Mouse (Mus musculus) CH12.LX (cell line): ENCODE results near the gene Zp3. TPM values are rescaled to one million over a fixed set of nuclear protein-coding genes. Genes with fewer than 3 reads are reported as not detected.
A peak's percentile ranks its signal among the peaks of the same experiment; 100 is the strongest.

Experiments
- DNase-seq: peaks from one replicate; pipeline ENCODE4 v3.0.0-alpha.2; 2013; ENCODE audit errors: extremely low read depth
- H3K27ac ChIP-seq: 2 replicates; pipeline ENCODE4 v1.5.1; 2012; ENCODE audit warnings: low read depth, mild to moderate bottlenecking, control low read depth, moderate library complexity; ENCODE audit not compliant: insufficient read depth
- H3K27me3 ChIP-seq: replicated peaks from 2 replicates; pipeline ENCODE3; 2012; ENCODE audit warnings: inconsistent platforms
- H3K36me3 ChIP-seq, 2 experiments: replicated peaks in 1 of 2; 2 replicates each; pipeline versions ENCODE3 to v1.6.1; 2012; ENCODE audit warnings: inconsistent platforms in 1 of 2, low read length in 1 of 2, mild to moderate bottlenecking in 1 of 2, mixed read lengths in 1 of 2, moderate library complexity in 1 of 2; ENCODE audit not compliant: control insufficient read depth in 1 of 2, insufficient read depth in 1 of 2
- H3K4me1 ChIP-seq, 2 experiments: 2 replicates each; pipeline ENCODE4 v1.6.1; 2012; ENCODE audit warnings: inconsistent platforms in 1 of 2, moderate library complexity in 1 of 2; ENCODE audit not compliant: insufficient read depth in 2 of 2, control insufficient read depth in 1 of 2
- H3K4me2 ChIP-seq: 2 replicates; pipeline ENCODE4 v1.6.1; 2012; ENCODE audit warnings: low read depth, mild to moderate bottlenecking, control low read depth; ENCODE audit not compliant: poor library complexity, insufficient read depth, severe bottlenecking
- H3K4me3 ChIP-seq, 3 experiments: fragments of 150-350 bp in 1 of 3; sonication (generic) in 1 of 3; replicated peaks in 1 of 3; 2 replicates each; pipeline versions ENCODE3 to v1.5.1; 2011 to 2012; ENCODE audit warnings: low read depth in 2 of 3, low read length in 2 of 3, mild to moderate bottlenecking in 2 of 3, moderate library complexity in 2 of 3, control low read depth in 1 of 3, improper control_type of control experiment in 1 of 3, inconsistent platforms in 1 of 3, mixed read lengths in 1 of 3; ENCODE audit not compliant: poor library complexity in 1 of 3
- H3K79me2 ChIP-seq: replicated peaks from 2 replicates; pipeline ENCODE4 v1.6.1; 2012; ENCODE audit warnings: mild to moderate bottlenecking, moderate library complexity; ENCODE audit not compliant: control insufficient read depth, poor library complexity, insufficient read depth, severe bottlenecking; ENCODE audit errors: extremely low read depth
- H3K9ac ChIP-seq: 2 replicates; pipeline ENCODE4 v1.6.1; 2012; ENCODE audit warnings: low read depth, mild to moderate bottlenecking, control low read depth, moderate library complexity; ENCODE audit not compliant: insufficient read depth
- H3K9me3 ChIP-seq: replicated peaks from 2 replicates; pipeline ENCODE3; 2012; ENCODE audit warnings: low read length, inconsistent platforms, mixed read lengths
- CTCF ChIP-seq, 2 experiments: IDR thresholded peaks in 1 of 2; conservative IDR thresholded peaks in 1 of 2; 2 replicates each; pipeline ENCODE4 v1.5.1; 2011 to 2012; ENCODE audit warnings: low read depth in 2 of 2, low read length in 2 of 2, improper control_type of control experiment in 1 of 2, inconsistent platforms in 1 of 2, mild to moderate bottlenecking in 1 of 2, moderate library complexity in 1 of 2
- E2F4 ChIP-seq: IDR thresholded peaks from 2 replicates; pipeline ENCODE4 v1.6.1; 2011; ENCODE audit warnings: low read depth, low read length, improper control_type of control experiment; ENCODE audit not compliant: insufficient replicate concordance
- ELF1 ChIP-seq: IDR thresholded peaks from 2 replicates; pipeline ENCODE4 v1.6.1; 2014; ENCODE audit warnings: low read depth, mild to moderate bottlenecking, inconsistent platforms, low read length, improper control_type of control experiment
- EP300 ChIP-seq: IDR thresholded peaks from 2 replicates; pipeline ENCODE4 v1.6.1; 2011; ENCODE audit warnings: low read length, improper control_type of control experiment
- HCFC1 ChIP-seq: IDR thresholded peaks from 2 replicates; pipeline ENCODE4 v1.6.1; 2012; ENCODE audit warnings: low read depth, mild to moderate bottlenecking, inconsistent platforms, low read length, improper control_type of control experiment
- IRF4 ChIP-seq: IDR thresholded peaks from 2 replicates; pipeline ENCODE4 v1.6.1; 2014; ENCODE audit warnings: low read depth, mild to moderate bottlenecking, inconsistent platforms, low read length, improper control_type of control experiment
- JUND ChIP-seq: conservative IDR thresholded peaks from 2 replicates; pipeline ENCODE4 v1.6.1; 2011; ENCODE audit warnings: low read depth, low read length, improper control_type of control experiment
- MEF2A ChIP-seq: IDR thresholded peaks from 2 replicates; pipeline ENCODE4 v1.6.1; 2014; ENCODE audit warnings: low read depth, mild to moderate bottlenecking, inconsistent platforms, low read length, improper control_type of control experiment, borderline replicate concordance
- NELFE ChIP-seq: IDR thresholded peaks from 2 replicates; pipeline ENCODE4 v1.6.1; 2011; ENCODE audit warnings: low read depth, low read length, improper control_type of control experiment
- PAX5 ChIP-seq: IDR thresholded peaks from 2 replicates; pipeline ENCODE4 v1.6.1; 2012; ENCODE audit warnings: low read length, inconsistent platforms, mixed read lengths
- RCOR1 ChIP-seq: conservative IDR thresholded peaks from 2 replicates; pipeline ENCODE4 v1.6.1; 2012; ENCODE audit warnings: low read depth, mild to moderate bottlenecking, inconsistent platforms, low read length, improper control_type of control experiment
- TBP ChIP-seq: conservative IDR thresholded peaks from 2 replicates; pipeline ENCODE4 v1.6.1; 2011; ENCODE audit warnings: low read depth, low read length, improper control_type of control experiment
- UBTF ChIP-seq: IDR thresholded peaks from 2 replicates; pipeline ENCODE4 v1.6.1; 2012; ENCODE audit warnings: low read depth, mild to moderate bottlenecking, inconsistent platforms, low read length, improper control_type of control experiment, moderate library complexity
- ZMIZ1 ChIP-seq: IDR thresholded peaks from 2 replicates; pipeline ENCODE4 v1.6.1; 2012; ENCODE audit warnings: low read depth, mild to moderate bottlenecking, inconsistent platforms, low read length, improper control_type of control experiment
- ZNF384 ChIP-seq: IDR thresholded peaks from 2 replicates; pipeline ENCODE4 v1.6.1; 2012; ENCODE audit warnings: low read depth, low read length, improper control_type of control experiment, inconsistent platforms
- dilution Hi-C: fragments of 300-500 bp; cut with MboI; formaldehyde crosslinking; loops from 2 replicates; pipeline ENCODE4 v1.14.3; 2020; ENCODE audit warnings: low sequenced_read_pairs; ENCODE audit not compliant: extremely low pct_unique_long_range_greater_than_20kb, extremely low pct_ligation_motif_present
- in situ Hi-C: fragments of 300-500 bp; cut with MboI; formaldehyde crosslinking; loops from 3 replicates; pipeline ENCODE4 v1.14.3; 2019; ENCODE audit warnings: low sequenced_read_pairs, low pct_ligation_motif_present, low pct_unique_long_range_greater_than_20kb, mixed read lengths
- polyA plus RNA-seq: library from polyadenylated mRNA; unstranded; fragments of >175 nt; gene quantifications from 2 replicates; pipeline ENCODE4 v1.2.1, GENCODE M21; 2012; ENCODE audit warnings: low read depth; ENCODE audit not compliant: insufficient read length
- total RNA-seq, 2 experiments: library from RNA; depleted of rRNA; stranded (reverse); fragments of 300-350 nt in 1 of 2; fragments of >200 nt in 1 of 2; gene quantifications; 2 replicates each; pipeline ENCODE4 v1.2.3; 2012 to 2014

Zp3 gene
- total and polyA plus RNA-seq, 3 experiments = 0.13 TPM; not detected in 2

DNA sequence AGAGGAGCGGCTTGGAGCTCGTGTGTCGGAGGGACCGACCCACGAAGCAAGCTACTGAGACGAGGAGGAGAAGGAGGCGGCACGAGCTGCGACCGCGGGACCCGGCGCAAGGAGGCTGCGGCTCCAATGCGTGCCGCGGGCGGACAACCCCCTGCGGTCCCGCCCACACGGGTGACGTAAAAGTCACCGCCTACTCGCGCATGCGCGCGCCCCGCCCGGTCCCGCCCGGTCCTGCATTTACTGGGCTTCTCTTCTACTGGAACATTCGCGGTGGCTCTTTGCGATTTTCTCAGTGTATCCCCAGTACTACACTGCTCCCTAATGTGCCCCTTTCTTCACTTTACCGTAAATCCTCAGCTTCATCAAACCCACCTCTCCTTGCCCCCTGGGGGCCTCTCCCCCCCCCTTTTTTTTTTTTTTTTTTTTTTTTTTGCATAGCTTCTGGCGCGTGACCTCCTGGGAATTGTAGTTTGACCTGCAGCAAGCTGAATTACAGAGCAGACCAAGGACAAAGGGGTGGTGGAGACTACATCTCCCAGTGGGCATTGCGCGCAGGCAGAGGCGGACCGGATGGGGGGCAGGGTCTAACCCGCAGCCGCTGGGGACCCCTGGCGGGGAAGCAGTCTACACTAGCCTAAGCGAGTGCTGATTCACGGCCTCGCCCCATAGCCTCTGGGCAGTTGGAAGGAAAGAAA lies 45.3 kb upstream of the Zp3 start, which contains the start of gene Ywhag (continued):
- TF ChIP-seq EP300 (no peak), ZMIZ1 (peak; percentile 94), IRF4 (peak; percentile 22; the same call in 1 of the 2 replicates), E2F4 (no peak), HCFC1 (peak; percentile 95), PAX5 (no peak), RCOR1 (0 out of 2 replicates have a peak, but pooled peaks have one; percentile 5)

GRCm38 (mm10) chr5:135935176-135935523 lies 44.7 kb upstream of the Zp3 start:
- H3K9me3 ChIP-seq = no peaks in the 10 kb centered on the region
- H3K36me3 ChIP-seq = peaks cover 14 to 23% of the 10 kb centered on the region in 2 experiments
- H3K9ac ChIP-seq = peak overlapping the region; percentile 63
- dilution Hi-C loops (no loop called here), in situ Hi-C loops (no loop called here)
- peak overlapping the region; percentile 35 for H3K4me2 ChIP-seq
- H3K27me3 ChIP-seq = no peaks in the 10 kb centered on the region
- DNase-seq = peak; percentile 66
- H3K4me3 ChIP-seq = peak overlapping the region; percentile 27 to 98 (median 59)
- 0 out of 2 replicates have a peak, but pooled peaks have one; percentile 57 for TF ChIP-seq TBP
- TF ChIP-seq EP300 = no peak
- no peak for TF ChIP-seq UBTF
- no peak for TF ChIP-seq MEF2A
- no peak for TF ChIP-seq E2F4
- no peak for TF ChIP-seq JUND
- TF ChIP-seq IRF4 = no peak
- TF ChIP-seq ELF1 = no peak
- H3K4me1 ChIP-seq = peaks cover 3 to 32% of the 10 kb centered on the region in 2 experiments; a peak in 2 of 4 replicates
- H3K79me2 ChIP-seq = peaks cover 40% of the 10 kb centered on the region
- H3K27ac ChIP-seq = peak overlapping the region; percentile 75

GRCm38 (mm10) chr5:135935641-135936190 lies 44.2 kb upstream of the Zp3 start:
- H3K36me3 ChIP-seq = peaks cover 9 to 17% of the 10 kb centered on the region in 2 experiments
- no peak for TF ChIP-seq CTCF (conservative IDR thresholded peaks at IDR 0.05 in 1 of 2, IDR thresholded peaks at IDR 0.05 in 1 of 2; ENCODE audit: low read depth in 2 of 2, low read length in 2 of 2)
- 0 out of 2 replicates have a peak, but pooled peaks have one; percentile 6 for TF ChIP-seq ZMIZ1
- no peak for TF ChIP-seq TBP
- no peak for TF ChIP-seq NELFE
- peak; percentile 74 for TF ChIP-seq ZNF384
- H3K4me3 ChIP-seq = peak overlapping the region in 2 of 3 experiments; percentile 59 to 98
- peak overlapping the region; percentile 35; the same call in 1 of the 2 replicates for H3K4me2 ChIP-seq
- DNase-seq = no peak
- H3K27ac ChIP-seq = peak overlapping the region; percentile 75; the same call in 1 of the 2 replicates
- H3K79me2 ChIP-seq = peaks cover 35% of the 10 kb centered on the region
- in situ Hi-C loops (no loop called here), dilution Hi-C loops (no loop called here)
- peaks cover 3 to 27% of the 10 kb centered on the region in 2 experiments; a peak in 2 of 4 replicates for H3K4me1 ChIP-seq
- H3K27me3 ChIP-seq = no peaks in the 10 kb centered on the region
- peak overlapping the region; percentile 63 for H3K9ac ChIP-seq
- H3K9me3 ChIP-seq = no peaks in the 10 kb centered on the region
